Comparison of ENCODE assay signal across 8 mouse cellular contexts in the genomic region with DNA sequence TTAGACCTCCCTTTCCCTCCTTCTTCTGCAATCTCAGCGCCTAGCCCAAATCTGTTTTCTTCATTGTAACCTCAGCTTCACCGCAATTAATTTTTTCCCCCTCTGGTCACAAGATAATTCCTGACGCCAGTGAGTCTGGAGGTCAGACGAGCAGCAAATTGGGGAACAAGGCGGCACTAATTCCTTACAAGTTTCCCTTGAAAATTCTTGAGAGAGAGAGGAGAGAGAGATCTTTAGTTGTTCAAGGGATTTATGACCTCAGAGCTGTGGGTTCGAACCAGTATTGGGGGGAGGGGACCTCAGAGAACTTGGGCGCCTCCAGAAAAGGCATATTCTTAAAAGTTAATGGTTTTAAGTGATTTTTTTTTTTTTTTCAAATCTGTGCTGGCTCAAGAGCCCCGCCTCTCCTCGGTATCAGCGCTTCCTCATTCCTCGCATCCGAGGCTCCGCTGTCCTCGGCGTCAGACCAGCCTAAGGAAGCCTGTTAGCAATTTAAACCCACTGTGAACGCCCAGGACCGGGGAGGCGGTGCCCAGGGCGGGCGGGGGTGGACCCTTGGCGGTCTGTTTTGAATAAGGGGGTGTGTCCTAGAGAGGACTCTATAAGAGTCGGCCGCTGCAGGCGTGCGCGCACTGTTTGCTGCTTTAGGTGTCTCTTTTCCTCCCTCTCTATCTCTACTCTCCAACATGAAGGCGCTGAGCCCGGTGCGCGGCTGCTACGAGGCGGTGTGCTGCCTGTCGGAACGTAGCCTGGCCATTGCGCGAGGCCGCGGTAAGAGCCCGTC. TPM values are rescaled to one million over a fixed set of nuclear protein-coding genes. Genes with fewer than 3 reads are reported as not detected.
DNase-seq lines count a peak whose midpoint lies in the region; ATAC-seq and TF ChIP-seq lines count a peak whose summit lies in the region.

TSS of gene Id3 (plus strand) at position 305 of the 784 bp plus-strand sequence.

- peak; percentile 92 for TF ChIP-seq POLR2A in testis, adult 2 months (IDR thresholded peaks at IDR 0.05; ENCODE audit: control insufficient read depth, low read depth, low read length)

- peak within 1 kb of the TSS; percentile 81 for H3K4me3 ChIP-seq in forebrain, embryonic 10.5 days
- peak within 1 kb of the TSS; percentile 77 for H3K4me3 ChIP-seq in heart, embryonic 16.5 days (ENCODE audit: low read length)
- peak within 1 kb of the TSS; percentile 56 for H3K4me3 ChIP-seq in liver, postnatal 0 days (ENCODE audit: low read depth, low read length)
- H3K4me3 ChIP-seq in neural tube, embryonic 13.5 days: peak within 1 kb of the TSS; percentile 57
- peak within 1 kb of the TSS; percentile 76 for H3K4me3 ChIP-seq in testis, adult 2 months (ENCODE audit: control insufficient read depth, low read depth, low read length)

- TF ChIP-seq CTCF in liver, postnatal 0 days (IDR thresholded peaks at IDR 0.05; ENCODE audit: low read depth): no peak
- TF ChIP-seq CTCF in testis, adult 2 months (IDR thresholded peaks at IDR 0.05; ENCODE audit: control insufficient read depth, insufficient read depth, insufficient replicate concordance, low read depth, low read length): no peak

- 0 out of 2 replicates have a peak, but pooled peaks have one; percentile 5 for TF ChIP-seq EP300 in liver, postnatal 0 days (IDR thresholded peaks at IDR 0.05; ENCODE audit: low read depth)

- under 1% methylated on average over 39 of the region's 39 CpGs for WGBS in forebrain, embryonic 10.5 days
- under 1% methylated on average over 39 of the region's 39 CpGs for WGBS in heart, embryonic 16.5 days
- WGBS in liver, postnatal 0 days (ENCODE audit: insufficient replicate concordance): under 1% methylated on average over 39 of the region's 39 CpGs
- WGBS in neural tube, embryonic 13.5 days: under 1% methylated on average over 39 of the region's 39 CpGs

- no peaks in the 10 kb centered on the region for H3K9me3 ChIP-seq in forebrain, embryonic 10.5 days
- H3K9me3 ChIP-seq in heart, embryonic 16.5 days (replicated peaks; ENCODE audit: control insufficient read depth, low read length): no peaks in the 10 kb centered on the region
- H3K9me3 ChIP-seq in liver, postnatal 0 days (ENCODE audit: low read length): no peaks in the 10 kb centered on the region
- no peaks in the 10 kb centered on the region for H3K9me3 ChIP-seq in neural tube, embryonic 13.5 days

- peak within 1 kb of the TSS; percentile 87 for H3K9ac ChIP-seq in heart, embryonic 16.5 days (ENCODE audit: low read length)
- H3K9ac ChIP-seq in liver, postnatal 0 days (replicated peaks): peak within 1 kb of the TSS; percentile 74
- H3K9ac ChIP-seq in neural tube, embryonic 13.5 days: peak within 1 kb of the TSS; percentile 89

- peaks cover 13% of the 10 kb centered on the region for H3K36me3 ChIP-seq in forebrain, embryonic 10.5 days (replicated peaks)
- no peaks in the 10 kb centered on the region for H3K36me3 ChIP-seq in heart, embryonic 16.5 days (ENCODE audit: control insufficient read depth, insufficient read depth)
- no peaks in the 10 kb centered on the region for H3K36me3 ChIP-seq in liver, postnatal 0 days (replicated peaks; ENCODE audit: insufficient read depth, low read length)
- no peaks in the 10 kb centered on the region for H3K36me3 ChIP-seq in neural tube, embryonic 13.5 days
- no peaks in the 10 kb centered on the region for H3K36me3 ChIP-seq in testis, adult 2 months (ENCODE audit: control insufficient read depth, insufficient read depth, low read length)

- ATAC-seq in heart, embryonic 16.5 days (replicated peaks; ENCODE audit: extremely low read depth, insufficient read depth, low FRiP score): peak; percentile 82
- ATAC-seq in liver, postnatal 0 days: peak; percentile 67
- ATAC-seq in neural tube, embryonic 13.5 days (ENCODE audit: low read depth): peak; percentile 73

- peak within 1 kb of the TSS; percentile 75 for H3K4me2 ChIP-seq in heart, embryonic 16.5 days (ENCODE audit: low read depth, low read length)
- H3K4me2 ChIP-seq in liver, postnatal 0 days (ENCODE audit: low read depth, low read length): peak within 1 kb of the TSS; percentile 68
- H3K4me2 ChIP-seq in neural tube, embryonic 13.5 days: peak within 1 kb of the TSS; percentile 82

- H3K27me3 ChIP-seq in forebrain, embryonic 10.5 days (ENCODE audit: poor library complexity, severe bottlenecking): peaks cover 21% of the 10 kb centered on the region
- no peaks in the 10 kb centered on the region for H3K27me3 ChIP-seq in heart, embryonic 16.5 days (ENCODE audit: control insufficient read depth, insufficient read depth, low read length)
- peaks cover 67% of the 10 kb centered on the region for H3K27me3 ChIP-seq in liver, postnatal 0 days (ENCODE audit: insufficient read depth, low read length)
- peaks cover 24% of the 10 kb centered on the region for H3K27me3 ChIP-seq in neural tube, embryonic 13.5 days
- no peaks in the 10 kb centered on the region; the same call in 1 of the 2 replicates for H3K27me3 ChIP-seq in testis, adult 2 months (ENCODE audit: control insufficient read depth, insufficient read depth, low read length)

- H3K4me1 ChIP-seq in forebrain, embryonic 10.5 days: peaks cover 99% of the 10 kb centered on the region
- peaks cover 46% of the 10 kb centered on the region for H3K4me1 ChIP-seq in heart, embryonic 16.5 days (ENCODE audit: control insufficient read depth, insufficient read depth, low read length)
- H3K4me1 ChIP-seq in liver, postnatal 0 days (ENCODE audit: insufficient read depth): peaks cover 50% of the 10 kb centered on the region
- peaks cover 94% of the 10 kb centered on the region for H3K4me1 ChIP-seq in neural tube, embryonic 13.5 days (replicated peaks)
- H3K4me1 ChIP-seq in testis, adult 2 months (ENCODE audit: control insufficient read depth, insufficient read depth, low read length): peaks cover 21% of the 10 kb centered on the region

- peak within 1 kb of the TSS; percentile 97 for H3K27ac ChIP-seq in forebrain, embryonic 10.5 days
- peak within 1 kb of the TSS; percentile 95 for H3K27ac ChIP-seq in heart, embryonic 16.5 days (ENCODE audit: low read length)
- peak within 1 kb of the TSS; percentile 90 for H3K27ac ChIP-seq in liver, postnatal 0 days (ENCODE audit: low read depth)
- H3K27ac ChIP-seq in neural tube, embryonic 13.5 days (replicated peaks): peak within 1 kb of the TSS; percentile 93
- peak within 1 kb of the TSS; percentile 47 for H3K27ac ChIP-seq in testis, adult 2 months (ENCODE audit: control insufficient read depth, insufficient read depth, low read depth, low read length)

- peak; percentile 93 for DNase-seq in A20 (ENCODE audit: low read depth, low spot score)
- peak; percentile 96 to 99 for DNase-seq in adrenal gland, adult (ENCODE audit: inconsistent age in 2 of 2, low spot score in 1 of 2)
- DNase-seq in forebrain, embryonic 10.5 days (ENCODE audit: extremely low spot score, low spot score): peak; percentile 95
- peak; percentile 96 to 98 for DNase-seq in kidney, postnatal 36 days
- peak; percentile 90 for DNase-seq in liver, postnatal 0 days

RNA-seq across cellular contexts. Expression of gene Id3, which starts in this region (rescaled TPM):
- 488 and 529 TPM in 2 replicates for polyA plus RNA-seq in forebrain, embryonic 10.5 days (2016; fragmentation: Nextera tagmentation; extraction: Ambion mirVana)
- polyA plus RNA-seq in heart, embryonic 16.5 days (2015; fragmentation: Nextera tagmentation; extraction: Ambion mirVana): 218 and 262 TPM in 2 replicates
- 77.3 and 79.1 TPM in 2 replicates for polyA plus RNA-seq in liver, postnatal 0 days (2015; fragmentation: Nextera tagmentation; extraction: Ambion mirVana)
- 235 and 273 TPM in 2 replicates for polyA plus RNA-seq in neural tube, embryonic 13.5 days (2015; fragmentation: Nextera tagmentation; extraction: Ambion mirVana)
- 8.0 and 16.8 TPM in 2 replicates for polyA plus RNA-seq in testis, adult 2 months (2012; rRNA removed)

Comparison
In these comparisons a context has a peak if more than half of its experiments do, and no peak if none do; other contexts are left out.
1. Peak in every context shown above with its lines: DNase-seq, ATAC-seq, H3K4me3 ChIP-seq and H3K27ac ChIP-seq.
2. H3K27ac ChIP-seq: peak in every context shown above with its lines; median percentile 97 in forebrain, embryonic 10.5 days; 95 in heart, embryonic 16.5 days; 93 in neural tube, embryonic 13.5 days; 90 in liver, postnatal 0 days; 47 in testis, adult 2 months.